Comparison of ENCODE assay signal across 8 mouse cellular contexts in the genomic region with DNA sequence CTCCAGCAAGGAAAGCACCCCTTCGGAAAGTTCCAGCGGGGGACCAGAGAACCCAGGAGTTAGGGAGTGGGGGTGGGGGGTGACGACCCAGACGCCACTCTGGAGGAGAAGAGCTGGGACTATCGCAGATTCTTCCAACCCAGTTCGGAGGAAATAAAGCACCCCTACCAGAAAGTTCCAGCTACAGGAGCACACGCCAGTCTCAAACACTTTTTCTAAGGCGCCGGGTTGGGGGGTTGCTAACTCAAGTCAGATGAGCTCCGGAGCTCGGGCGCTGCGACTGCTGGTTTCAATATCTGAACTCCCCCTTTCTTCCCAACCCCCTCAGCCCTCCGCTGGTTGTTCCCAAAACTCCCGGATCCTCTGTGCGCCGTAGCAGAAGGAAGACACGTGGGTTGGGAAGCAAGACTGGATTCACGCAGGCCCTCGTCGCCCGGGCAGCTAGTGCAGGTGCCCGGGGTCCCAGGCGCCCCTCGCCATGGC. TPM values are rescaled to one million over a fixed set of nuclear protein-coding genes. Genes with fewer than 3 reads are reported as not detected.
DNase-seq lines count a peak whose midpoint lies in the region; ATAC-seq lines count a peak whose summit lies in the region.

No protein-coding gene starts in this region.

- H3K27me3 ChIP-seq in forebrain, embryonic 12.5 days: peaks cover 37% of the 10 kb centered on the region
- peaks cover 4% of the 10 kb centered on the region for H3K27me3 ChIP-seq in hindbrain, embryonic 16.5 days (replicated peaks; ENCODE audit: control insufficient read depth, insufficient read depth, low read length)
- peaks cover 49% of the 10 kb centered on the region for H3K27me3 ChIP-seq in midbrain, embryonic 10.5 days (ENCODE audit: low read depth, poor library complexity, severe bottlenecking)

- peak overlapping the region; percentile 98 for H3K27ac ChIP-seq in forebrain, embryonic 12.5 days
- H3K27ac ChIP-seq in hindbrain, embryonic 16.5 days (ENCODE audit: low read depth, low read length): peak overlapping the region; percentile 55
- H3K27ac ChIP-seq in midbrain, embryonic 10.5 days (replicated peaks): peak overlapping the region; percentile 95

- no peaks in the 10 kb centered on the region for H3K36me3 ChIP-seq in forebrain, embryonic 12.5 days (replicated peaks)
- no peaks in the 10 kb centered on the region for H3K36me3 ChIP-seq in hindbrain, embryonic 16.5 days (ENCODE audit: control insufficient read depth, insufficient read depth, low read length)
- H3K36me3 ChIP-seq in midbrain, embryonic 10.5 days: no peaks in the 10 kb centered on the region; the same call in 1 of the 2 replicates

- peak overlapping the region; percentile 85 for H3K9ac ChIP-seq in forebrain, embryonic 12.5 days
- H3K9ac ChIP-seq in hindbrain, embryonic 16.5 days (ENCODE audit: low read depth, low read length): peak overlapping the region; percentile 61

- no peaks in the 10 kb centered on the region for H3K9me3 ChIP-seq in forebrain, embryonic 12.5 days
- H3K9me3 ChIP-seq in hindbrain, embryonic 16.5 days (ENCODE audit: control insufficient read depth, low read length): no peaks in the 10 kb centered on the region
- no peaks in the 10 kb centered on the region for H3K9me3 ChIP-seq in midbrain, embryonic 10.5 days (replicated peaks)

- peaks cover 58% of the 10 kb centered on the region for H3K4me1 ChIP-seq in forebrain, embryonic 12.5 days
- peaks cover 33% of the 10 kb centered on the region for H3K4me1 ChIP-seq in hindbrain, embryonic 16.5 days (ENCODE audit: control insufficient read depth, insufficient read depth, low read depth, low read length)
- peaks cover 64% of the 10 kb centered on the region for H3K4me1 ChIP-seq in midbrain, embryonic 10.5 days

- under 1% methylated on average over 25 of the region's 25 CpGs for WGBS in forebrain, embryonic 12.5 days
- WGBS in hindbrain, embryonic 16.5 days: 1% methylated on average over 22 of the region's 25 CpGs
- under 1% methylated on average over 25 of the region's 25 CpGs for WGBS in midbrain, embryonic 10.5 days

- peak overlapping the region; percentile 83 for H3K4me2 ChIP-seq in forebrain, embryonic 12.5 days
- H3K4me2 ChIP-seq in hindbrain, embryonic 16.5 days (ENCODE audit: low read length): peak overlapping the region; percentile 82

- peak; percentile 27 for ATAC-seq in forebrain, embryonic 12.5 days (ENCODE audit: low FRiP score)
- 0 out of 2 replicates have a peak, but pooled peaks have one; percentile 1 for ATAC-seq in hindbrain, embryonic 16.5 days
- no peak for ATAC-seq in erythroid progenitor cell, adult 5-6 weeks (replicated peaks; ENCODE audit: low FRiP score, poor library complexity, severe bottlenecking)

- peak overlapping the region; percentile 57 for H3K4me3 ChIP-seq in forebrain, embryonic 12.5 days (replicated peaks)
- H3K4me3 ChIP-seq in hindbrain, embryonic 16.5 days (ENCODE audit: low read length): peak overlapping the region; percentile 52
- H3K4me3 ChIP-seq in midbrain, embryonic 10.5 days: peak overlapping the region; percentile 75

- peak; percentile 45 to 54 for DNase-seq in layer of hippocampus, postnatal 10 days (ENCODE audit: low spot score in 2 of 2)
- DNase-seq in layer of hippocampus, adult 8-10 months (ENCODE audit: low spot score in 2 of 2): no peak
- DNase-seq in adipocyte (ENCODE audit: low spot score): peak; percentile 34
- DNase-seq in midbrain, embryonic 10.5 days (ENCODE audit: low spot score): peak; percentile 77
- DNase-seq in frontal cortex, postnatal 25 days (ENCODE audit: low spot score in 2 of 2): no peak

RNA-seq across cellular contexts. Expression of a gene that starts 0.5 kb away (rescaled TPM):
- total RNA-seq in layer of hippocampus, postnatal 10 days (2021): 1 to 10 TPM; 5.6 to 6.8 TPM
- total RNA-seq in layer of hippocampus, adult 8-10 months (2022): 1 to 10 TPM; 3.7 to 7.0 (median 5.0) TPM
- polyA plus RNA-seq in forebrain, embryonic 12.5 days (2016; fragmentation: Nextera tagmentation; extraction: Ambion mirVana): 10.8 and 11.4 TPM in 2 replicates
- polyA plus RNA-seq in hindbrain, embryonic 16.5 days (2015; fragmentation: Nextera tagmentation; extraction: Ambion mirVana): 1.8 and 2.1 TPM in 2 replicates
- polyA plus RNA-seq in midbrain, embryonic 10.5 days (2016; fragmentation: Nextera tagmentation; extraction: Ambion mirVana): 8.9 and 9.9 TPM in 2 replicates
- not detected in 2 replicates for total RNA-seq in erythroid progenitor cell, adult 5-6 weeks (2015; ENCODE audit: low replicate concordance)
- total RNA-seq in erythroid progenitor cell, adult 5-6 weeks (2017; ENCODE audit: low replicate concordance): not detected in 2 replicates

Comparison
In these comparisons a context has a peak if more than half of its experiments do, and no peak if none do; other contexts are left out.
1. DNase-seq: peak in layer of hippocampus, postnatal 10 days (2 of 2), adipocyte (single experiment) and midbrain, embryonic 10.5 days (single experiment); none in layer of hippocampus, adult 8-10 months (0 of 2) and frontal cortex, postnatal 25 days (0 of 2).
2. RNA of a gene that starts 0.5 kb away (total RNA-seq): 5.6 to 6.8 TPM in layer of hippocampus, postnatal 10 days and 3.7 to 7.0 TPM in layer of hippocampus, adult 8-10 months; not detected in erythroid progenitor cell, adult 5-6 weeks; every median in the first group is over 4 times any median in the second.
3. Peak in every context shown above with its lines, with median percentiles within 50 percentile points of each other: H3K27ac ChIP-seq and H3K4me3 ChIP-seq.